Mouse (Mus musculus) large intestine, adult 2 months (tissue): ENCODE results near the gene Gm17332. TPM values are rescaled to one million over a fixed set of nuclear protein-coding genes. Genes with fewer than 3 reads are reported as not detected.
A peak's percentile ranks its signal among the peaks of the same experiment; 100 is the strongest.
"Not testable (repeated sequence)": the region's sequence is repeated elsewhere in the genome, so short reads cannot be mapped to it uniquely, and the experiment has no call there.

Experiments
- DNase-seq: peaks from one replicate; pipeline ENCODE4 v3.0.0-alpha.2; 2012; ENCODE audit warnings: low read depth, low spot score
- WGBS: fragments of 180-500 bp; shearing (Covaris S2); methylation state at CpG from one replicate; pipeline ENCODE4 v1.1.7; 2018; 5-methylcytosine and 5-hydroxymethylcytosine counted together
- polyA plus RNA-seq: library from polyadenylated mRNA; depleted of rRNA; stranded (reverse); fragments of >200 nt; gene quantifications from 2 replicates; pipeline ENCODE4 v1.2.3, GENCODE M21; 2012; rRNA removed

The Gm17332 gene
- polyA plus RNA-seq = not detected in 2 replicates

DNA sequence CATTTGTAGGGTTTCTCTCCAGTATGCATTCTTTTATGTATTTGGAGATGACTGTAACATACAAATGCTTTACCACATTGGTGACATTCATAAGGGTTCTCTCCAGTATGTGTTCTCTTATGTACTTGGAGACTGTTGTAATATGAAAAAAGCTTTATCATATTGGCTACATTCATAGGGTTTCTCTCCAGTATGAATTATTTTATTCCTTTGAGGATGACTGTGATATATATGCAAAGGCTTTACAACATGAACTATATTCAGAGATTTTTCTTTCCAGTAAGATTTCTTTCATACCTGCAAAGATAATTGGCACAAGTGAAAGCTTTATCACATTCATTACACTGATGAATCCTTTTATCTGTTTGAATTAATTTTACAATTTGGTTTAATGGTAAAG, at the start of gene Gm17332:
Gm17332 (minus strand) TSS at position 101 of the 400 bp plus-strand sequence.
- DNase-seq = no peak

DNA sequence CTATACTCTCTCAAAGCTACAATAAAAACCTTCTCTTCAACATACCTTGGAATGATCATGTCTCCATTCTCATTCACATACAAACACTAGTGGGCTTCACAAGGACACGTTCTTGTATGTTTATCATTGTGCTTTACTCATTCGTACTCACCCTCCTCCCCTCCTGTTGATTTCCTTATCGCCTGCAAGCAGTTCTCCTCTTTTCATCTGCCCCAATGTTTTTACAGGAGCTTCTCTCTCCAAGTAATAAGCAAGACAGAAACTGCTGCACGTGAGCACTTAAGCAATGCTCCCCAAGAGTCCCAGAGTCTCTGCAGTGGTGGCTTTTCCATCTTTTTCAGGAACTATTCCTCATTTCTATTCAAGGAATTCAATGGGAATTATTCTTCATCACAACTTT, 47.7 kb upstream of the Gm17332 start:
- 49% methylated on average over 4 of the region's 4 CpGs for WGBS
- DNase-seq = no peak

DNA sequence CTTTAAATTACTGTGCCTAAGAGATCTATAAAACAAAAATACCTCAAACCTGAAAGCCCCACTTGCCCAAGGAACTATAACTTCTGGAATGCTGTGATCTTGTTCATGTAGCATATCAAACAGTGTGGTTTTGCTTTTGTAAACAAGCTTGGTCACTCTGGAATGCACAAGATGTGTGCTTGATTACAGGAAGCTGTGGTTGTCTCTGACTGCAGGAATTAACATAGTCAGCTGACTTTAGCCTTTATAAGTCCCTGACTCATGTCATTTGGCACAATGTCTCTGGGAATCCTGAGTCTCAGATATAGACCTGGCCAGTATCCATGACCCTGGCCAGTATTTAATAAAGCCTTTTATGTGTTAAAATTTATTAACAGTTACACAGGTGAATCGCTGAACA, 43.1 kb upstream of the Gm17332 start:
- DNase-seq = no peak
- 50% methylated on average over 1 of the region's 1 CpGs for WGBS

DNA sequence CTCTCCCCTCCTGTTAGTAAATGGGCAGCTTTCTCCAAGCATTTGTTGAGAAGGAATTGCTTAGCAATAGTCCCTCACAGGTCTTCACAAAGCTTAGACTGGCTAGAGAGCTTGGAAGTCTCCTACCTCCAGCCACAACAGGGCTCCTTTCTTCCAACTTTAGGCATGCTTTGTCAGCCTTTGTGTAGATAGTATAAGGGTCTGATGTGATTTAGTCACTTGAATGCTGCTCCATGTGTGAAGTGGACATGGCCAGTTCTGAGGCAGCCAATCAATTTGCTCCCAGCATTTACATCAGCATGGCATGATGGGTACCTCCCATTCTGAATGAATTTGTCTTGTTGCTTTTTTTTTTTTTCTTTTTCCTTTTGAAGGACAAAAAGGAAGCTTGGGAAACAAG, 35.7 kb upstream of the Gm17332 start:
- DNase-seq = no peak

DNA sequence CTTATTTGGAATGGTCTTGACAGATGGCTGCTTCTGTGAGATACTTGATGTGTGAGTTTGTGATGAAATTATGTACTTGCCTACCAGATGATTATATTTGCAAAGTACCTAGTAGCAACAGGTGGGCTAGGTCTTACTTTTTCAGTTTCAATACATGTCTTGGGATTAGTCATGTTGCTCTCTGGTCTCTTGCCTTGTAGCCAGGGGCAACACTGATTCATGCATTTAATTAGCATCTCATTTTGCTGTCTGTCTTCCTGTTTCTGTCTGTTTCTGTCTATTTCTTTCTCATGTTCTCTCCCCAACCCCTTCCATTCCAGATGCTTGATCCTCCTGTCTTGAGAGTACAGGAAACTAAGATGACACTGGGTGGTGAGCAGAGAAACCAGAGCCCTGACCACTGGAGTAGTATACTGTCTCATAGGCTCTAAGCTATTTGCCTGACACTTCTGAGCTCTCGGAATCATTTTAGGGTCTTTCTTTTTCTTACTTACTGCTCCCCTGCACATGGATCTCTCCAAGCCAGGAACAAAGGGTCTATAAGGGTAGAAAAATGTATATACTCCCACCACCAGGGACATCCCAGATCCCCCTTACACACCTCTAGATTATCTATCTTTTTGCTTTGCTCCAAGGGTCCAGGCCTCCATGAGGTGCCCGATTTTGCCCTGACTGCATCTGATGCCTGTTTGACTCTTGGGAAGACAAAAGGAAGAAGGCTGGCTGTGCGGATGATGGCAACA, 13.5 kb upstream of the Gm17332 start:
- DNase-seq = no peak
- WGBS = 88% methylated on average over 3 of the region's 3 CpGs

DNA sequence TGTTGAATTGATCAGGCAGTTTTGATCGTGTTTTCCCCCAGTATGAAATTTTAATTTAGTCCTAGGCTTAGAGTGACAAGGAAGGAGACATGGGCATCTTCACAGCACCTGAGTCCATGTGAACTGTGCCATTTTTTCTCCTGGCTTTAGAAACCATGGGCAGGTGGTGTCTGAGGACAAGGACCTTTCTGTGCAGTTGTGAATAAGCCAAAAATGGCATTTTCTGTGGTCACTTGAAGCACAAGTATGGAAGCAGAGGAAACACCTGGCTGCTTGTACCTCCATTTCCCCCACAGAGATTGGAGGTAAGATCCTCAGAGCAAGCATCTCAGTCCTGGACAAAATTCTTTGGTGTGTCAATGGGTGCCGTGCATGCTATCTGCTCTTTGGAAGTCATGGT, 12.5 kb upstream of the Gm17332 start:
- 89% methylated on average over 2 of the region's 2 CpGs for WGBS
- no peak for DNase-seq

DNA sequence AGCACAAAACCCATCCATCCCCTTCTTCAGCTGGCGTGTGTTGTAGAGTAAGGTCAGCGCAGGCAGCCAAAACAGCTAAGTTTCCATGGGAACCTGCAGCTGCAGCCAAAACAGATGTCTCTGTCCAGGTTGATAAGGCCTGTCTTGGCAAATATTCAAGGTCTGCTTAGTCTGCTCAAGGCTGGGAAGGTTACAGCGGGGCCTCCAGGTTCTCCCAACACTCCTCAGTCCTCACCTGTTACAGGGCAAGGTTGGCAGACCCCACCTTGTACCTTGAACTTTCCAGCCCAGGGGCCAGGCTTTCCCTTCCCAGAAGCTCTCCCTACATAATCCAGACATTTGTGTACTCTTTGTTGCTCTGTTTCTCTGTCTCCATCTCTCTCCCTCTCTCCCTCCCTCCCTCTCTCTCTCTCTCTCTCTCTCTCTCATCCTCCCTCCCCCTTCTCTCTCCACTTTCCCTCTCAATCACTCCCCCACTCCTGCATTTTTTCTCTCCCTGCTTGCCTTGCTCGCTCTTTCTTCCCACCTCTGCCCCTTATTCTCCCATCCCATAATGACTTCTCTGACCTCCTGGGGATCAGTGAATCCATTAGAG, 12.1 kb downstream of the Gm17332 start:
- WGBS = 14% methylated on average over 4 of the region's 4 CpGs
- DNase-seq = no peak

DNA sequence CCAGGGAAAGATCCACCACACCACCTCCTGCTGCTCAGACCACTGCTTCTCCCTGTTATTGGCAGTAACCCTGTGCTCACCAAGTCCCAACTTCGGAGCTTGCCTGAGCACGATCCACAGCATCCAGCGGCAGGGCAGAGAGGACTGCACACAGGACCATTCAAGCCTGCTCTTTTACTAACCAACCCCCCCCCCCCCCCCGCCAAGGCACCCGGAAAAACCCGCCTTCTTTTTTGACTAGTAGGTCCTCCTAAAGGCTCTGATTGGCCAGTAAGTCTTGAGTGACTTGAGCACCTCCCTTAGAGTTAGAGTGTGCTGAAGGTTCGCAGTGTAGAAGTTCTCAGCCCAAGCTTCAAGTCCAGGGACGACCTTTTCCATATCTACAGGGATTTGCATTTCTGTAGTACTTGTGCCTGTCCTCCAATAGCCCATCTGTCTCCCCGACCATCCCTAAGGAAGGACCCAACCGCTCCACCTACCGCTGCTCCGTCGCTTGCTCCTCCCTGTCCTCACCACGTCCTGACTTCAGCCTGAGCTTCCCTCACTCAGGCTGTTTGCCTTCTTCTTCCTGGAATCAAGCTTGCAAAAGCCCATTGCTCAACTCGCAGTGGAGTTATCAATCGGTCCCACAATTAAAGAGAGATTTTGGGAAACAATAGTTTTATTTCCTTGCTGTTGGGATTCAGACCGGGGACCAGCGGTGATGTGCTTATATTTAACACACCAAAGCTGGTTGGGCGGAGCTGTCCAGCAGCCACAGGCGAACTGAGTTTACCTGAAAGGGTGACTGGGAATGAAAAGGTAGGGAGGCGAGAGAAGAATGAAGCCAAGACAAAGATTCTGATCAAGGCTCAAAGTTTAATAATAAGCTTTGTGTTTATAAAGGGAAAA, 12.9 kb downstream of the Gm17332 start:
- DNase-seq = peak; percentile 8
- 3% methylated on average over 21 of the region's 21 CpGs for WGBS

DNA sequence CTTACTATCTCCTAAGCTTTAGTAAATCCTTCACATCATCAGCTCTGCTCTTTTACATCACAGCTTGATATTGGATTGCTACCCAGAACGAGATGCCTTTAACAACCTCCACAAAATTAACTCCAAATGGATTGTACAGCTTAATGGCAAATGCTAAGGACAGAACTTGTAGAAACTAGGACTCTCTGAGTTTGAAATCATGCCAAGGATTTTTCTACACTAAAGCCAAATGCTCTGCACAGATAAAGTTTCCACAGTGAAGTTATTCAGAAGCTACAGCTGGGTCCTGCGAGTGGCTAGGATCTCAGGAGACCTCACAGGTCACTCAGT, 13.5 kb downstream of the Gm17332 start:
- 34% methylated on average over 2 of the region's 2 CpGs for WGBS

DNA sequence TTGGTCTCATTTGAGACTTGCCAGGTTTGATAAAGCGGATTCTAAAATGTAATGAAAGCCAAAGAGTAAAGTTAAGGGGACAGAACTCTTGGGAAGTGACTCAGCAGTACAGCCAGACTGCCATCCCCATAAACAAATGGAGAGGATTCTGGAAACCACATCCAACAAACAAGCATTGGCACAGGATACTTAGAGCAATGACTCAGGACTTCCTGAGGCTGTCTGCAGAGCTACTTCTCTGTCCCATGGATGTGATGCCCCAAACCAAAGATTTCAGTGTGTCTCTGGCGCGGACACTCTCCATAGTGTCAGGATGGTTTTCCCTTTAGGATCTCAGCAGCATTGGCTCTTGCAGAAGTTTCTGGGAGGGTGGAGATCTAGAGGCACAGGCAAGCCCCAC, 25.2 kb downstream of the Gm17332 start:
- no peak for DNase-seq
- WGBS = 81% methylated on average over 3 of the region's 3 CpGs

More for the DNA sequence above, 13.5 kb downstream of the Gm17332 start:
- DNase-seq = no peak

DNA sequence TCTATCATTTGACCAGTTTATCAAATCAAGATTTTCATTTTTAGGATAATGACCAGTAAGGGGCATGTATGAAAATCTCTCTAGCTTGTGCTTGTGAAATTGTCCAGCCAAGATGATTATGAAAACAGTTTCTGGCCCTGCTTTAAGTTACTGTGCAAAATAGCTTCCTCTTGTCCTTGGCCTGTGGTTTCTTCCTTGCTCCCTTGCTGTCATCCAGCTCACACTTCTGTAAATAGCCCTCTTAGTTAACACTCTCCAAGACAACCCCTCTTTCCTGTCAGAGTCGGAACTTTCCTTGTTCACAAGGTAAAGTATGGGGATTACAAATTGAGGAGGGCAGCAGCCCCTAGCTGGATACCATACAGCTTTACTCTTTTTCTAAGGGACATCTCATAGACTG, 43.9 kb downstream of the Gm17332 start:
- 51% methylated on average over 1 of the region's 1 CpGs for WGBS
- DNase-seq = not testable (repeated sequence)

DNA sequence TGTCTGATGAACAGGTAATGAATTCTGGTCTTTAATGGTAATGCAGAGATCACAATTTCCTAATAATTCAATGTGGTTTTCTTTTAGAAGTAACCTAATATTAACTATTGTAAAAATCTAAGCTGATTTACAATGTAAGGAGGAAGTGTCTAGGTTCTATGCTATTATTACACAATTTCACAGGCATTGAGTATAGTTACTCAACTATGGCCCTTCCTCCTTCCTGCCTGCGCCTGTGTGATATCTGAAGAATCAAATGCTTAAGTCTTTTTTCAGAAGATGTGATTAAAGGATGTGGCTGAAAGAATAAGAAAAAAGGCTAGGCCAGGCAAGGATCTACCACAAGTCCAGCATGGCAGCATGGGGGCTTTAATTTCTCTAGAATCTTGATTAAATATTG, 47.4 kb downstream of the Gm17332 start:
- not testable (repeated sequence) for DNase-seq
- WGBS = 74% methylated on average over 1 of the region's 1 CpGs

DNA sequence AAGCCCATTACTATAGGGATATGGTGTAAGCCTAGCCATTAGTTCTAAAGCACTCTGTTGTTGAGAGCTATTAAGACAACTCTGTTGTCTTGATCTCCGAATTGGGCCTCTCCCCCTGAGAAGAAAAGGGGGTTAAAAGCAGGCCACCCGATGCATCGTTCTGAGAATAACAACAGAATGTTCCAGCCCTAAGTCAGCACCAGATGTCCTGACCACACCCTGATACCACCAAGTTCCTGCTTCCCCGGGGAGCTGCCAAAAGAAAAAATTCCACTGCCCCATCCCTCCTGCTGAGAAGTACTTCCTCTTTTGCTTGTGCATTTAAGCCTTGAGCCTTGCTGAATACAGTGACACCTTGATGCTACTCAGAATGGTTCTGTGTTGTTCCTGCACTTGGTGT, 48.5 kb downstream of the Gm17332 start:
- 54% methylated on average over 4 of the region's 4 CpGs for WGBS

More for the DNA sequence above, 48.5 kb downstream of the Gm17332 start:
- DNase-seq = not testable (repeated sequence)

Other genes with a start within 250 kb of the Gm17332 start
- 12.4 and 14.5 TPM in 2 replicates for gene Erlec1, start 228.1 kb downstream of the Gm17332 start, polyA plus RNA-seq
- 2.2 and 2.5 TPM in 2 replicates for gene Chac2, start 196.1 kb downstream of the Gm17332 start, polyA plus RNA-seq
- 2.1 and 3.4 TPM in 2 replicates for gene Stc2, start 187.6 kb upstream of the Gm17332 start, polyA plus RNA-seq